Mouse (Mus musculus) layer of hippocampus, adult 9-10 months (tissue): ENCODE data around the gene Mfap4.

ENCODE experiments used
- DNase-seq: peaks from one replicate; pipeline ENCODE4 v3.0.0; 2022; ENCODE audit warnings: low spot score

Mfap4 gene

DNA sequence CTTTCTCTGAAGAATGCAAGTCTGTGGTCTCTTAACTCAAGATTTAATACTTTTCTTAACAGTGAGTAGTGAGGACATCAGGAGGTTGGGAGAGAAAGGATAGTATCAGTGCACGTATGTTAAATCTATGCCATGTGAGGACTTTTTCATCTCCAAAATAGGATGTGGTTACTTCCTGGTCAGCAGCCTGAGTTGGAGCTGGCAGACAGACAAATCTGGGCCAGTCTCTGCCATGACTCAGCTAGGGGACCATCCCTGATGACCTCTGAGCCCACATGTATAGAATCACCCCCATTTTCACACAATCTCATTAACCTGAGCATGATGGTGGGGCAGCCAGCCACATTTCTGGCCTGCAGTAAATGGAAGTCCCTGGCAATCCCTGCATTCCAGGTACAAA is 32.7 kb downstream of the Mfap4 start:
- no peak for DNase-seq

DNA sequence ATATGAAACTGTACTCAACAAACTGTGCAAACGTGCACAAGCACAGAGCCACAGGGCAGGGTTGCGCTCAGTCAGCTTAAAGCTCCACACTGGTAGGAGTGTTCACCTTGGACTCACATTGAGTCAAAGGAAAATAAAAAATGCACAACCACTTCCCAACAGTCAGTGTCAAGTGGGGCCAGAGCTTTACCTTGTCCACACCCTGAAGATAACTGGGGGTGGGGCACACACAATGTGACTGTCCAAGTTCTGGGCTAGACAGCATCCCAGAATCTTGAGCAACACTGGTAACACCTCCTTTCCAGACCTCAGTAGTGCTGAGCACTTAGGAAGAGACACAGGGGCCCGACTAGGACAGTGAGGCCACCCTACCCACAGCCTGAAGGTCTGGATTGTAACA is 33.6 kb downstream of the Mfap4 start:
- DNase-seq = no peak

DNA sequence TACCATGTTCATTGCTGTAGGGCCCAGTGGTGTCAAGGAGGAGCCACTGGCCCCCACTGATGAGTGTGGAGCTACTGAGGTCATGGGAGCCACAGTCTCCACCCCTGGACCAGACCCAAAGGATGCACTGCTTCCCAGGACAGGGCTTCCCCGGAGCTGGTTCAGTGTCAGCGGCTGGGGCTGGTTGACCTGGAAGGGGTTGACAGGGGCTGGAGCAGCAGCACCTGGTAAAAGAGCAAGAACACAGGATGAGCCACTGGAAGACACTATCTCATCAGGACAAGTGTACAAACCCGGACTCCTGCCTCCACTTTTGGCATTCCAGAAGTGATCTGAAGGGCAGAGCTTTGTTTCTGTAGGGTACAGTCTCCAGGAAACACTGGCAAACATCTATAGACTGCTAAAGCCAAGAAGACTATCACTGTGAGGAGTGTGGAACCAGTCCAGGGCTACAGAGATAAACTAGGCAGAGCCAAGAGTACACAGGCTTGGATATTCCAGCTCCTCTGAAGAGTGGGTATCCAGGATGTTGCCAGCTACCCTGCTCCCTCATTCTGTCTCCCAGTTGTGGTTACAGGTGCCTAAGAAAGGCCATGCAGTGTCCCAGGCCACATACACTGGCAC is 34.4 kb downstream of the Mfap4 start:
- no peak for DNase-seq

DNA sequence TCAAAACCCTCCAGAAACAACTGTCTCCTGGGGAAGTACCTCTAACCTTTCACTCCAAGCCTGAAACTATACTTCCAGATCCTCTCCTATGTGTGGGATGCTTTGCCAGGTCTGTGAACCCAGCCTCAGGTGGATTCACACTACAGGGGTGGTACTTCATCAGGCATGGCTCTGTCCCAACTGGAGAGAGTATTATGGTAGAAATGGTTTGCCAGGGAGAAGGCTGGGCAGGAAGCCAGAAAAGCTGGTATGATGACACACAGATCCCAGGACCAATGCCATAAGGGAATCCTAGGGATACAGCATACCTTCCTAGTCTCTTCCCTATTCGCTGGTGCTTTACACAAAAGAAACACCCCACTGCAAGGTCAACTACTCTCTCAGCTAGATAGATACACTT is 41.6 kb downstream of the Mfap4 start:
- peak; percentile 44 for DNase-seq

DNA sequence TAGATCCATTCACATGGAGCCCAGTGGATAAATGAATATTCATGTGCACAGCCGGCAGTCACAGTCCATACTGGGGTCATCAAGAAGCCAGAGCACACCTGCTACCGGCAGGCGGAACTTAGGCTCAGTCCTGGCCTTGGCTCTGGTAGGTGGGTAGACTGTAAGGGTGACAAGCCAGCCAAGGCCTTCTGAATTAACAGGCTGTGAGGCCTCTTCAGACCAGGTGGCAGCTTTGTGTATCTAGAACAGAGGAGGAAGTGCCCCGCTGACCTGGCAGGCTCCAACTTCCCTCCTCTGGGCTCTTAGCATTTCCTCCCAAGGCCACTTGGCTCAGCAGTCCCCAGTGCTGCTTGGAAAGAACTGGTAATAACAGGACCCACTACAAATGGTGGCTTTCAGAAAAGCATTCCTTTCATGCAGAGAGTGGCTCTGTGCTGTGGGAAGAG is 44.1 kb downstream of the Mfap4 start:
- no peak for DNase-seq

DNA sequence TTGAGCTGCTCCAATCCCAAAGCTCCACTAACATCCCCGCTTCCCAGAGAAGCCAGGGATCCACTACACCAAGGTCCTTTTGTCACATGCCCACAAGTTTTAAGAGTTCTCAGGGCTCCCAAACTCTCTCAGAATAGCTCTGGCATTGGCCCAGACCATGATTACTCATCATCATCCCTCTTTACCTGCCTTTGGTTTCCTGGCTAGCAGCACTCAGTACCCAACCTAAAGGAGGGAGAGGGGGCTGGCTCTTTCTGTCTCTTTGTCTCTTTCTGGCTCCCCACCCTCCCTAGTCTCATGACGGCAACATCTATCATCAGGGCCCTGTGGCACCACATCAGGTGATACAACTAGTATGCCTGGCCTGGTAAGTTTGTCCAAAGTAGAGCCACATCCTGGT is 47.6 kb downstream of the Mfap4 start:
- no peak for DNase-seq

DNA sequence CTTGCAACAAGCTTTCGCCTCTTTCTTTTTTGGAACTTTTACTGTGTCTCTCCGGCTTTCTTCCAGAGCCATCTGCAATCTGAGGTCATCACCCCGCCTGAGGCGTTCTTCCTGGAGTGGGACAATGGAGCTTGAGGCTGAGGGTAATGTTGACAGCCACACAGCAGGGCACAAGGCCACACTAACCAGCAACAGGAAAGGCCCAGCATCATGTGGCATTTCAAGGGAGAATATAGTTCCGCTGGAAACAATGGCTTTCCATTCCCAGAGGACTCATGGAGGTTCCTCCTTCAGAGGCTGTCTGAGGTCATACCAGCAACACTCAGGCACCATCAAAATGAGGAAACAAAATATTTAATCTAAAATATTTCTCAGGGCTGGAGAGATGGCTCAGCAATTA is 48.3 kb downstream of the Mfap4 start:
- no peak for DNase-seq

DNA sequence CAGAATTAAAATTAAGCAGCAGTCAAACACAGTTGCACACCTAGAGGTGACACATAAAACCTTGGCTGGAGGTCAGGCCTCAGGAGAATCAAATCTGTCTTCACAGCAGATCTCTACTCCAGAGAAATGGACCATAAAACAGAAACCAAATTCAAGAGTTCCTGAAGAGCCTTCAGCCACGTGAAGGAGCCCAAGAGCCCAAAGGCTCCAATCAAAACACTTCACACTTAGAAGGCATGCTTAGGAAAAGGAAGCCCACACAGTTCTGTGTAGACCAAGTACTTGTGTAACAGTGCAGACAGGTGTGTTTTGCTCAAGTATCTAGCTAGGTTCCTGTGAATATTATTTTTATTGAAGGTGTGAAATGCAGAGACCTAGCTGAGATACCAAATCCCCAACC is 50.3 kb downstream of the Mfap4 start:
- no peak for DNase-seq

DNA sequence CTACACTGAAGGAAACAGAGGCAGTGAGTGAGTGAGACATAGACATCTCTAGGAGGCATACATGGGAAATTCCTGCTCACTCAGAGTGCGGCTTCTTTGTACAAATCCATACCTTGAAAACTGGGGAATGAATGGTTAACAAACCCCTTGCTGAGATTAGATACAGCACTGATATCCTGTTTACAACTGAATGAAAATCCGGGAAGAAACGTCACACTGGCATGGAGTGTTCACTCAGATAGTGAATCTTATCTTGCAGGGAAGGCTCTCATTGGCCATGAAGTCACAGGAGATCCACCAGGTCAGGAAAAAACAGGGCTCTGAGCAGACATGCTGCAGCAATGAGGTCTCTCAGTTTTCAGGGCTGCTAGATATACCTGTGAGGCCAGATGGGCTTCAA is 51.7 kb downstream of the Mfap4 start:
- DNase-seq = no peak

DNA sequence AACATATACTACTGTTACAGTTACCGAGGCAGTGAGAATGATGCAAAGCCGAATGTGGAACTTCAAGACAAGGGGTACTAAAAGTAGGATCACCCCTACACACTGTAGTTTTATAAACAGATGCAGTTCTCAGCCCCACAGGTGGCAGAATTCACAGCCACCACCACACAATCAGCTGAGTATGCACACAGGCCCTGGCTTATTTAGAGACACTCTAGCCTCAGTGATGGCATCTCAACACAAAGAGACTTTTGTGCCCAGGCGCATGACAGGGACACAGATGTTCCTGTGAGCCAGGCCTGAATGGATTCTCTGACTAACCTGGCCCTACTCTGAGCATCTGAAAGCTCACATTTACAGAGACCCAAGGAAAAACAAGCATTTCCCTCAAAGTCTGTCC is 52.1 kb downstream of the Mfap4 start:
- DNase-seq = no peak
